Mouse (Mus musculus) bone marrow, adult 2 months (tissue): Measurements from ENCODE around the gene Fam114a1. TPM values are rescaled to one million over a fixed set of nuclear protein-coding genes. Genes with fewer than 3 reads are reported as not detected.

Experiments
- H3K27ac ChIP-seq: fragments of 200-500 bp; 2 replicates; pipeline ENCODE4 v1.5.1; 2012; ENCODE audit warnings: low read depth, mild to moderate bottlenecking, control low read depth, inconsistent platforms, low read length; ENCODE audit not compliant: control insufficient read depth, poor library complexity, insufficient read depth
- H3K4me1 ChIP-seq: fragments of 200-500 bp; 2 replicates; pipeline ENCODE4 v1.6.1; 2011; ENCODE audit warnings: low read length; ENCODE audit not compliant: control insufficient read depth, insufficient read depth
- H3K4me3 ChIP-seq: fragments of 200-500 bp; replicated peaks from 2 replicates; pipeline ENCODE3; 2011; ENCODE audit warnings: mild to moderate bottlenecking, low read depth, low read length, control low read depth; ENCODE audit not compliant: control insufficient read depth
- CTCF ChIP-seq: fragments of 200-500 bp; IDR thresholded peaks from 2 replicates; pipeline ENCODE4 v1.5.1; 2011; ENCODE audit warnings: low read length, control low read depth; ENCODE audit not compliant: control insufficient read depth, insufficient read depth
- POLR2A ChIP-seq: fragments of 200-500 bp; IDR thresholded peaks from 2 replicates; pipeline ENCODE4 v1.6.1; 2011; ENCODE audit warnings: low read depth, mild to moderate bottlenecking, control low read depth, low read length, borderline replicate concordance; ENCODE audit not compliant: control insufficient read depth
- WGBS: fragments of 180-500 bp; shearing (Covaris S2); methylation state at CpG from one replicate; pipeline ENCODE4 v1.1.7; 2018; 5-methylcytosine and 5-hydroxymethylcytosine counted together
- polyA plus RNA-seq: library from polyadenylated mRNA; stranded (reverse); fragments of >200 nt; gene quantifications from 2 replicates; pipeline ENCODE4 v1.2.4, GENCODE M21; 2011; ENCODE audit warnings: low replicate concordance; ENCODE audit not compliant: missing spikeins, insufficient read depth, insufficient read length

Gene Fam114a1
- polyA plus RNA-seq, 1 experiment: 9.4 TPM

DNA sequence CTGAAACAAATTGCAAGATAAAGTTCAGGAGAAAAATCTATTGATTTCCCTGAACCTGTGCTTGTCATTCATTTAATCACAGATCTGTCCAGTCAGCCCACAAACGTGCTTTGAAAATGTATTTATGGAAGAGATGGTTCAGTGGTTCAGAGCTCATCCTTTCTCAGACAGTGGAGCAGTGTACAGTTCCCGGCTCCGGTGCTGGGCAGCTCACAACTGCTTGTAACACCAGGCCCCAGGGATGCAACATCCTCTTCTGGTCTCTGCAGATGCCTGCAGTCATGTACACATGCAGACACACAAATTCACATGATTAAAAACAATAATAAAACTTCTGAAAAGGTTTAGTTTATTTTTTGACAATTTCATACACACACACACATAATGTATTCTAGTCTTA is 81.6 kb downstream of the Fam114a1 start:
- TF ChIP-seq CTCF (no peak), POLR2A (no peak)
- H3K4me3 ChIP-seq: no peak overlapping the region
- H3K4me1 ChIP-seq: no peaks in the 10 kb centered on the region
- WGBS: 77% methylated on average over 3 of the region's 3 CpGs
- no peak overlapping the region for H3K27ac ChIP-seq

DNA sequence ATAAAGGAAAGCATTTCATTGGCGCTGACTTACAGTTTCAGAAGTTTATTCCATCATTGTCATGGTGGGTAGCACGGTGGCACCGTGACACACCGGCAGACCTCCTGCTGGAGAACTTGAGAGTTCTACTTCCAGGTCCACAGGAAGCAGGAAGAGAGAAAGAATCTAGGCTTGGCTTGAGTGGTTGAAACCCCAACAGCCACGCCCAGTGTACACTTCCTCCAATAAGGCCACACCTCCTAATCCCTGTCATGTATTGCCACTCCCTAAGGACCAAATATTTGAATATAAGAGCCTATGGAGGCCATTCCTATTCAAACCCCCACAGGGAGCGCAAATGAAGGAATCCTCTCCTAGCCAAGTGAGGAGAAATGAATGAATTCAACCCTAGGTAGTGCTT is 87.7 kb downstream of the Fam114a1 start:
- Histone ChIP-seq H3K27ac (no peak overlapping the region), H3K4me1 (no peaks in the 10 kb centered on the region), H3K4me3 (no peak overlapping the region)
- TF ChIP-seq CTCF: no peak
- TF ChIP-seq POLR2A: no peak
- WGBS: 88% methylated on average over 6 of the region's 6 CpGs

DNA sequence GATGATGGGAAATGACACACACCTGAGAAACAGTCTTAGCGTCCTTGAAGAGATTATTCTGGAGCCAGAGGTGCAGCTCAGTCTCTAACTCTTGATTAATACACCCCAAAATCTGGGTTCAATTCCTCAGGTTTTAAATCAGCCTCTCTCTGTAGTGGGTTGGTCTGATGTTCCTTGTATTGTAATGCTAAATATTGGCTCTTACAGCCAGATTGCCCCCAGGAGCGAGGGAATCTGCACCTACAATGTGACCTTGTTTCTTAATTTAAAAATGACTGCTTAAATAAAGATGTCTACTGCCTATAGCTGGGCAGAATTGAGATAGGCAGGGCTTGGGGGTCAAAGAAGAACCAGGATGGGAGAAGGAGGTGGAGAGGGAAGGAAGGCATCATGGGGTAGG is 89.9 kb downstream of the Fam114a1 start:
- TF ChIP-seq POLR2A: no peak
- no peak for TF ChIP-seq CTCF
- Histone ChIP-seq H3K27ac (no peak overlapping the region), H3K4me1 (no peaks in the 10 kb centered on the region), H3K4me3 (no peak overlapping the region)
- 75% methylated on average over 2 of the region's 2 CpGs for WGBS

DNA sequence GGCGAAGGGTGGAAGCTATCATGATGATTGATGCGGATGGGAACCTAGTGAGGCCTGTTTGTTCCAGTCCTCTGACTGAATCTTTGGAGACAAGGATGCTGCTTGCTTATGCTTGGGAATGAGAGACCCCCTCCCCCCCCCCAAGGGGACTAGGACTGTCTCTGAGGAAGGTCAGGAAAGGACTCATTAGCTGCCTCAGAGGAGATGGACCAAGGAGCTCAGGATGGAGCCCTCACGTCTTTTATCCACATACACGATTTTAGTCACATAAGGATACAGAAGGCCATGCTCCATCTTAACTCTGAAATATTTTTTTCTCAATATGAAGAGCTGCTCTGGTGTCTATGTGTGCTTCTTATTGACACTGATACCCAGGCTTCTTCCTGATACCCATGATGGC is 92.4 kb downstream of the Fam114a1 start:
- TF ChIP-seq CTCF: no peak
- no peak for TF ChIP-seq POLR2A
- H3K4me3 ChIP-seq: no peak overlapping the region
- 82% methylated on average over 4 of the region's 4 CpGs for WGBS

DNA sequence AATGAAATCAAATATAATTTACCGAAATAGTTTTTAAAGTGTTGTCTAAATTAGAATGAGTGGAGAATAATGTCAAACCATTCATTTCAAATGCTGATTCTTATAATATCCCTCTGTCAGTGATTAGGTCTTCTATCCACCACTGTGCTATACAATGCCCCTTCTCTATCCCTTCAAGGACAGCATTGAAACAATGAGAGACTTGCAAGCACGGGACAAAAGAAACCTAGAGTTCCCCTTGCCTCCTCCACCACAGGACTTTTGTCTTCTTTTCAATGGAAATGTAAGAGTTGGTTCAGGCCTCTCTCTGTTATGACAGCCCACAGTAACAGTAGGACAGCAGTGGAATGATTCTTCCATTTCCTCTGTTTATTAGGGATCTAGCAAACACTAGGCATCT is 93.4 kb downstream of the Fam114a1 start:
- WGBS: 92% methylated on average over 2 of the region's 2 CpGs
- no peak overlapping the region for H3K27ac ChIP-seq
- no peak for TF ChIP-seq POLR2A
- no peak for TF ChIP-seq CTCF
- H3K4me1 ChIP-seq: no peaks in the 10 kb centered on the region
- no peak overlapping the region for H3K4me3 ChIP-seq

More for the DNA sequence above, 92.4 kb downstream of the Fam114a1 start:
- Histone ChIP-seq H3K27ac (no peak overlapping the region), H3K4me1 (no peaks in the 10 kb centered on the region)

DNA sequence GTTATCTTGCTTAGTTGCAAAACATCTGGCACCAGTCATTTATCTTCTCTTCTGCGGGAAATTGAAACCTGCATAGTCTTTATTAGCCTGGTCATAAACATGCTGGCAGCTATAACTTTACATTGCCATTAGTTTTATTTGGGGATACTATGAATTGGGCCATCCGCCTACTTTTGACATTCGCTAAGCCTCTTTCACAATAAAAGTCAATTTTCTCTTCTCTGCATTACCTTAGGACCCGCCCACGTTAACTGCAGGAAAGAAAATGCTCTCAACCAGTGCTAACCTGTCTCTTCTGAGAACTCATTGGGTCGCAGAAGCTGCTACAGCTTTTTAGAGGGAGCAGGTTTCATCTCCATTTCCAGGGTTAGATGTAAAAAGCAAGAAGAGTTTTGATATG is 98.3 kb downstream of the Fam114a1 start:
- no peak for TF ChIP-seq POLR2A
- TF ChIP-seq CTCF: no peak
- no peak overlapping the region for H3K27ac ChIP-seq
- 83% methylated on average over 6 of the region's 6 CpGs for WGBS
- H3K4me1 ChIP-seq: no peaks in the 10 kb centered on the region
- no peak overlapping the region for H3K4me3 ChIP-seq

DNA sequence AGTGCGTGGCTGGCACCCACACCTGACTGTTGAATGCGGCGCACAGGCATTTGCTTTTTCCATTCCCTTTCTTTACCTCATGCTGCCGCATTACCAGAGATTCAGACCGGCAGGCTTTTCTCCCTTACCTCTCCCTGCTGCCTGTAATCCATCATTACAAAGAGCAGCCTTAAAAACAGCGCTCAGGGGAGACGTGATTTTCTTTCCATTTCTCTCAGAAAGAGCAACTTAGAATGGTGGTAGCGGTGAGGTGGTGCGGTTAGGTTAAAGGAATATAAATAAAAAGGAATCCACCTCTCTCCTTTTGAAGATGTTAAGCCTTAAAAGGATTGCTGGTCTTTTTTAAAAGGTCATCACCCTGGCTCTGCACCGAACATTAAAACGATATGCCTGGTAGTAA is 100.0 kb downstream of the Fam114a1 start:
- Histone ChIP-seq H3K4me1 (no peaks in the 10 kb centered on the region), H3K4me3 (no peak overlapping the region), H3K27ac (no peak overlapping the region)
- TF ChIP-seq POLR2A: no peak
- no peak for TF ChIP-seq CTCF
- 88% methylated on average over 11 of the region's 11 CpGs for WGBS

DNA sequence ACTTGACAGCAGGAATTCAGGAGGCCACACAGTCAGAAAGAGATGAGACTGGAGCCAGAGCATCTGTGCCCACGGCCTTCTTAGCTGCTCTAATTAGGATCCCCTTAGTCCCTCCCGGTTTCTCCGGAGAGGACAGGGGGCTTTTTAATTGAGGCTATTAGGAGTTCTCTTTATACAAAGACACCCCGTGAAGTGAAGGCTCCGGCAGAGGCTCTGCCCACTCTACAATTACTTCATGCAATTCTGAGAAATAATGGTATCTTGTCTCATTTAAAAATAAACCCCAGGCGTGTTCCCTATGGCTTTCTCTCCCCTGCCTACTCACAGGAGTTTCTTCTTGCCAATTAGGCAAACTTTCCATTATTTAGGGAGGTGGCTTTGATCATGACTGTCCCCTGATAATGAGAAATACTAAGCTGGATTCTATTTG is 101.8 kb downstream of the Fam114a1 start:
- no peak for TF ChIP-seq CTCF
- no peak for TF ChIP-seq POLR2A
- H3K27ac ChIP-seq: no peak overlapping the region
- WGBS: 86% methylated on average over 6 of the region's 6 CpGs
- H3K4me3 ChIP-seq: no peak overlapping the region
- H3K4me1 ChIP-seq: no peaks in the 10 kb centered on the region

DNA sequence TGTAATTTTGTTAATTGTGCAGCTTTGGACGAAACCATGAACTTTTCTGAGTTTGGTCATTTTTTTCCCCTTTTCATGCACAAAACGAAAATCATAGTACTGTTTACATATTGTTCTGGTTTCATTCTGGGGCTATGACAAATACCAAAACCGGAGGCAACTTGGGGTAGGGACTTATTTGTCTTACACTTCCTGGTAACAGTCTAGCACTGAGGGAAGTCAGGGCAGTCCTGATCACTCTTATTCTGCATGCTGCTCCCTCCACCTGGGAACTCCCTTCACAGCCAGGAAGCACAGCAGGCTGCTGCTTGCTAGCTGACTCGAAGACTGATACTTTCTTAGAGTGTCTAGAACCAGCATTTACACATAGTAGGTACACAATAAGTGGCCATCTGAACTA is 103.4 kb downstream of the Fam114a1 start:
- no peak overlapping the region for H3K27ac ChIP-seq
- no peak for TF ChIP-seq CTCF
- TF ChIP-seq POLR2A: no peak
- 66% methylated on average over 4 of the region's 4 CpGs for WGBS

More for the DNA sequence above, 103.4 kb downstream of the Fam114a1 start:
- no peak overlapping the region for H3K4me3 ChIP-seq
- no peaks in the 10 kb centered on the region for H3K4me1 ChIP-seq
